Mouse (Mus musculus) cerebellum, adult 9-10 months (tissue): ENCODE data around the gene Gm21958.

ENCODE experiments used
- DNase-seq: peaks from one replicate; pipeline ENCODE4 v3.0.0; 2022

The Gm21958 gene

DNA sequence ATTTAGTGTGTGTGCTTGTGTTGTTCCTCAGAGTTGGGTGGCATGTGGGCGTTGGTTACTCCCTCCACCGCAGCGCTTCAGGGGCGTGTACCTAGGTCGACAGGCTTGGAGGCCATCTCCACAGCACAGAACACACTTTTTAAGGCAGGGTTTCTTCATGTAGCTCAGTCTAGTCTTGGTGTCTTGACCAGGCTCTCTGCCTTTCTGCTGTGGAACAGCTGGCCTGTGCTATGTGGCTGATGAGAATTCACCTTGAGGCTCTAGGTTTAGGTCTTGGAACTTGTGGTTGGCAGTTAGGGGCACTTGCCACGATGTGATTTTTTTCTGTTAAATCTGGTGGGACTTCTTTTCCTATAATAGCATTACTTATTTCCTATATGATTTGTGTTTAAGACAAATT lies at the start of gene Gm21958:
TSS of gene Gm21958 (minus strand) at position 101 of the 400 bp plus-strand sequence.
- no peak for DNase-seq

DNA sequence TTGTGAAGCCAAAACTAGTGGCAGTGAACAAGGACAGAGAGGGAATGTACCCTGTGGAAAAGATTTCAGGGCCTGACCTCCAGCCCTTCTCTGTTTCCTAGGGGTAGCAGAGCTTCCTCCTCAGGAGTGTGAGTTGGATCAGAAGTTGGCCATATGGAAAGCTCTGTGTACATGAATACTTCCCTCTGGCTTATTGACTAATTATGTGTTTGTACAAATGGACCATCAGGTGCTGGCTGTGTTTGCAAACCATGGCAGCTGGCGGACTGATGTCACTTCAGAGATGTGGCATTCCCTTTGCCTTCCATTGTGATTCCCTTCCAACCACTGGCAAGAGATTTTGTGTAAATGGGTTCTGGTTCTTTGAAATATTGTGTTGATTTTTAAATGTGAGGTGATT lies 47.1 kb upstream of the Gm21958 start:
- DNase-seq = no peak

DNA sequence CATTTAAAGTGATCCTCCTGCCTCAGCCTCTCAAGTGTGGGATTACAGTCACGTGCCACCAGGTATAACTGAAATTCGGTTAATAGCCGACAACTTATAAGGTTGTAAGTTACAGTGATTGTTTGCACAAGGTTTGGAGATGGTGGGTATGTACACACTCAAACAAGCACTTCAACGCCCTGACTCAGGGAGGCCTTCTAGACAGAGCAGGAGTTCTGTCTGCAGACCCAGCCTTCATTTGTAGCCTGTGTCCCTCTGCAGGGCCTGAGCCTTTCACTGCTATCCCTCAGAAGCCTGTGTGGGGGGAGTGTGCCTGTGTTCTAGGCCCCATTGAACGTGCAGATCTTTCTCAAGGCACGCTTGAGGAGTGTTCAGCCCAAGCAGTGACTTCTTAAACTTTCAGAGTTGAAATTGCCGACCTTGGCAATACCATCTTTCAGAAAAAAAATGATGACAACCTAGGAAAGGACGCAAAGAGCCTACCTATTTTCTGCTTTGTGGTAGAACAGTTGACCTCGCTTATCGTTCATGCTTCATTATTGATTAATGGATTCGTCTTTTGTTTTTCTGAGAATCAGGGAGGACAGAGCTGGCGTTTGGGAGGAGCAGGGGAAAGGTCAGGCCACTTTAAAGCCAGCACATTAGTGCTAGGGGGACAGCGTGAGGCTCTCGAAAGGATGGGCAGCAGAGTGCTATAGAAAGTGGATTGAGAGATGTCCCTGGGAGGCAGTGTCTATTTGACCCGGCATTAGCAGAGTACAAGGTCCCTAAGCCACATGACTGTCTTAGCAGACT lies 46.4 kb upstream of the Gm21958 start:
- DNase-seq = no peak

DNA sequence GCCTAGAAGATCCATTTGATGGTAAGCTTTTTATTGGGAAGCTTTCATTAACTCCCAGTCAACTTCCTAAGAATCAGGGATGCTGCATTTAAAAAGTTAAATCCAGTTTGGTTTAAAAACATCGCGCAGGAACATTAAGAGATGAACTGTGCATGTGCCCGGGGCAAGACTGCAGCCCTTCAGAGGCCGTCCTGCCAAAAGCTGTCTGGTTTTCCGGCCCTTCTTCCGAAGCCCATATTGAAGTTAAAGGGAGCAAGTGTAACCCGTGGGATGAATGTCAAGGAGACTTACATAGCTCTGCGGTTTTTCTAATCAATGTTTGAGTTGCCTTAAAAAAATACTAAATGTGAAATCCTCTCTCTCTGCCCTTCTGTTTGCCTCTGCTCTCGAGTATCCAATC lies 45.1 kb upstream of the Gm21958 start:
- no peak for DNase-seq

- DNase-seq = no peak
Observed at GRCm38 (mm10) chr3:54757446-54757845, 43.3 kb upstream of the Gm21958 start.

DNA sequence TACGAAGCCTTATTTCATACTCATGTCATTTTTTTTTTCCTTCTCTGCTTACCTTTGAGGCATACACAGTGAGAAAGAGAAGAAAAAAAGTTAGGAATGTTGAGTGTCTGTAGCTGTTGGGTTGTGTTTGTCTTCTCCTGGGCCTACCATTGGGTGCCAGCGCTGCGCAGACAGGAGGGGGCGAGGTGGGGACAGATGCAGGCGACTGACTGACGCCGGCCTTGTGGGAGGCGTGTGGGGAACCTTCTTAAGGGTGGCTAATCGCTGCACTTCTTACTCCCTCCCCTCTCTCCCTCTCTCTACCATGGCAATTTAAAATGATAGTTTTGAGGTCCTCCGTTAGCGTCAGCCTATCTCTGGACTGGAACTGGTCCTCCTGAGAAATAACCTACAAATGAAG lies 41.9 kb upstream of the Gm21958 start:
- peak; percentile 48 for DNase-seq

DNA sequence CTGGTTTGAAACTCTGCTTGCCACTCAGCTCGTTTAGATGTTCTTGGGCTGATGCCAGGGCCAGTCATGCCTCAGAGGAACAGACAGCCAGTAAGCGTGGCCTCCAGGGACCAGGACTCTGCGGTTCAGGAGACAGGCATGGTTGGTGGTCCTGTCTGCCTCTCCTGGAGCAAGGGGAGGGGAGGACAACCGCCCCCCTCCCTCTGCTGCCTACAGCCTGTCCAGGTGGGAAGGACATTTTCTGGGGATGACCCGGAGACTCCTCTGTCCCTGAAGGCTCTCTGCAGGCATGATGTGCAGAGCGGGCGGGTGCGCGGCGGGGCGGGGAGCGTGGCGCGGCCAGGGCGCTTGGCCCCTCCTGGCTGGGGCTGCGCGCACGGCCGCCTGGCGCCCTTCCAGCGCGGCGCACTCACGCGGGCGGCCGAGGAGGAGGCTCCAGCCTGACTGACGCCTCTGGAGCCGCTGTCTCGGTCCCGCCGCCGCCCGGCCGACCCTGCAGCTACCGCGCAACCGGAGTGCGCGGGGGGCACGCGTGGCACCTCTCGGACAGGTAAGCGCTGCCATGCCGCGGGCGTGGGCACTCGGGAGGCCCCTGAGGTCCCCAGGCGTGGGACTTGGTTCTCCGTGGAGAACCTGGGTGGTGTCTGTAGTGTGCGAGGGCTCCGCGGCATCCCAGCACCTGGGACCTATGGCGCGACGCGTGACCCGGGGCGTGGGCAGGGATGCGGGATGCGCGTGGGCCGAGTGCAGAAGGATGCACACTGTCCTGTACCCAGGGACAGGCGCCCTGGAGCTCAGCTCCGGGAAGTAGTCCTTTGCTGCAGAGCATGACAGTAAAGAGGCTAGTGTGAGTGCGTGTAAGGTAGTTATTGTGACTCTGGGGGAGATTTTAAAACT lies 41.2 kb upstream of the Gm21958 start, which contains the start of gene Smad9:
TSS of gene Smad9 (plus strand) at position 438 of the 897 bp plus-strand sequence.
- peak; percentile 79 for DNase-seq

- DNase-seq = no peak
Observed at GRCm38 (mm10) chr3:54753411-54753810, 39.3 kb upstream of the Gm21958 start.

GRCm38 (mm10) chr3:54745799-54746198 lies 31.6 kb upstream of the Gm21958 start:
- no peak for DNase-seq

- DNase-seq = no peak
Observed at GRCm38 (mm10) chr3:54741965-54742364, 27.8 kb upstream of the Gm21958 start.

DNA sequence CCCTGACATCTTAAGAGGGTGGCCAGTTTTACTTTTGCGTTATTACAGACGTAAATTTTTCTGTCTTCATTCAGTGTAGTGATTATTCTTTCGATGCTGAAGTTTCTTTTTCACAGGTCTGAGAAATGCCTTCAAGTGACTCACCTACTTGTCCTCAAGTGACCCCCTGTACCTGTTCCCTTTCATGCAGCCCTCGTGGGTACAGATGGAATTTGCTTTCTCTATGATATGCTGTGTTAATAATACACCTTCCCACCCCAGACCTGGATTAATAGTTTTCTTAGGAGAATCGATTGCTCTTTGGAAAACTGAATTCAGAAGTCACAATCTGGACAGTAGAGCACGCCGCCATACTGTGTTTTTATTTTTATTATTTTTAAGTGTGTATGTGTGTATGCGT lies 23.2 kb upstream of the Gm21958 start:
- no peak for DNase-seq

- DNase-seq = peak; percentile 45
Observed at GRCm38 (mm10) chr3:54736101-54736927, 22.2 kb upstream of the Gm21958 start.

DNA sequence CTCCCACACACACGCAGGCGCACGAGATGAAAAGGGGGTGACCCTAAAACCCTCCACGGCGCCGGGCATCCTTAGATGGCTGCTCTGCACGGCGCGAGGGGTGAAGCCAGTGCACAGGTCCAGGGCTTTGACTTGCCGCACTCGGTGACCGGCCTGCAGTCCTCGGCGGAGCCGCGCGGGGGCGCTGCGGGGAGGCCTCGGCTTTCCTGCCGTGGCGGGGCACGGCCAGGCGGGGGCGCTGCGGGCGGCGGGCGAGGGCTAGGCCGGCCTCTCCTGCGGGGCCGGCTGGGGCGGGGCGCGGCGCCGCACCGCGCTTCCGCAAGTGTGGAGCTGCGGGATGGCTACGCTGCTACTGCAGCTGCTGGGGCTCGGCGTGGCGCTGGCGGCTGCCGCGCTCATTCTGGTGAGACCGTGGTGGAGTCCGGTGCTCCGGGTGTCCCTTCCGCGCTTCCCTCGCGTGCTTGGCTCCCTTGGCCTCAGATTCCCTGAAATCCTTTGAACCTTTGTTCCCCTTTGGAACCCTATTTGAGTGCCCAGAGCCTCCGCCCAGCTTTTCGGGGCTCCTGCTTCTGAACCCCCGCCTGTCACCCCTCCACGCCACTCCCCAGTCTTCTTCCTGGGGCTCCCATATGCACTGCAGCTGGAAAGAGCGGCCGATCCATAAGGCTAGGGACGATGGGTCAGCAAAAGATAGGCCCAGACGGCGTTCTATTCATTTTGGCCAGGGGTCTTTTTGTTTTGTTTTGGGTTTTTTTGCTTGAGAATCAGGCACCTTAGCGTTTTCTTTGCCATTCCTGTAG lies 21.3 kb upstream of the Gm21958 start, which contains the start of the genes Exosc8 and Alg5:
TSS of gene Exosc8 (minus strand) at position 147 of the 800 bp plus-strand sequence.
TSS of gene Alg5 (plus strand) at position 293 of the 800 bp plus-strand sequence.
- peak; percentile 93 for DNase-seq

- peak; percentile 89 for DNase-seq
Observed at GRCm38 (mm10) chr3:54734411-54735246, 20.5 kb upstream of the Gm21958 start.

DNA sequence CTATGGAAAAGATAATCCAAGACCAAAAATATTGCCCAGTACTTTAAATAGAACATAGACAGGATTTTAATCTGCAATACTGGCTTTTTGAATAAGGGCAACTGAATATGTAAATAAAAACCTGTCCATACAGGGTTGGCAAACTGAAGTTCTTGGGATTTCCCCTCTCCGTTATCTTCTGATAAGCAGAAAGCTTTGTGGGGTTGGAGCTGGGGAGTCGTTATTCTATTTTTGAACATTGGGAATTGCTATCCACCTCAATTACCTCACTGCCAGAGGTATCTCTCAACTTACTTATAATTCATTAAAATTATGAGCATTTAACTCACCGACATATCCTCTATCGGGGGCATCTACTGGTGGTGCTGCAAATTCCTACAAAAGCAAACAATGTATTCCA lies 18.2 kb upstream of the Gm21958 start:
- DNase-seq = no peak

DNA sequence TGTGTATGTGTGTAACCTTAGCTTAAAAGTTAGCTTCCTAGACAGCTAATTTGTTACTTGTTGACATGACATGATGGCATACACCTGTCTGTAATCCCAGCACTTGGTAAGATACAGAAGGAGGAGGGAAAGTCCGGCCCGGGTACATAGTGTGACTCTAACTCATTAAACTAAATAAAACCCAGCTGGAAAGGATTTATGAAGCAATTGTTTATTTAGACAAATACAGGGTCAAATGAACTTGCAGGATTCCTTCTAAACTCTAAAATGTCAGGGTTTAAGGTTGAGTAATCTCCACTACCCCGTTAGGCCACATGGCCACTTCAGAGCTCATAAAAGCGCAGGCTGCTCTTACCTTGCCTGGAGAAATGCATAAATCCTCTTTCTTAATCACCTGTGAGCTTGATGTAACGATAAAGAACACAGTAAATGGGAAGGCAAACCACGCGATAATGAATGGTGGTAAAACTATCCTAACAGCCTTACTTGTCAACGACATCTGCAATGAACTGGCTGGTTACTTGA lies 17.5 kb upstream of the Gm21958 start:
- no peak for DNase-seq

DNA sequence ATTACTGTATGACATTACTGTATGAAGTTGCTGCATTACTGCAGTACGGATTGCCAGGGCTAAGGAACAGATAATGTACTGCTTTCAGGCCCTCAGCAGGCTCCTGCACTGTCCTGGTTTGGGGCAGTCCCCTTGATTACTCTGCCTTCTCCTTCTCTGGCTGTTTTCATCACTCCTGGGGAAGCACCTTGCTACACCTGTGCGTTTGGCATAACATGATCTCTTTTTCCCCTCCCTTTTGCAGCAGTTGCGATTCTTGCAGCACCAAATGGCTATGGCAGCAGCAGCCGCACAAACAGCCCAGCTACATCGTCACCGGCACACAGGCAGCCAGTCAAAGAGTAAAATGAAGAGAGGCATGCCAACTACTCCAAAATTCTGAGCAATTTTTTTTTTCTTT lies 13.9 kb upstream of the Gm21958 start:
- DNase-seq = no peak

GRCm38 (mm10) chr3:54727588-54727987 lies 13.4 kb upstream of the Gm21958 start:
- DNase-seq = no peak

DNA sequence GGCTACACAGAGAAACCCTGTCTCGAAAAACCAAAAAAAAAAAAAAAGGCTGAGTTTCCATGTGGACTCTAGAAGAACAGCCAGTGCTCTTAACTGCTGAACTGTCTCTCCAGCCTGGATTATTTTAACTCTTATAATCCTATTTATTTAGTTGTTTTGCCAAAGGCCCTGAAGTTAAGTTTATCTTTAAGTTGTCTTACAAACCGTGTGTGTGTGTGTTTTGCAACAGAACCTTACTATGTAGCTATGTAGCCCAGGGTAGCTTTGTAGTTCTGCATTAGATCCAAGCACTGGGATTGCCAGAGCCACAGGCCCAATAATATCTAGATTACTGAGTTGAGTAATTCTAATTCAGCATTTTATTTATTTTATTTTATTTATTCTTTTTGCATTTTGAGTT lies 11.2 kb upstream of the Gm21958 start:
- DNase-seq = no peak

- DNase-seq = no peak
Observed at GRCm38 (mm10) chr3:54723741-54724500, 9.8 kb upstream of the Gm21958 start.
